Mouse (Mus musculus) lung, adult 18-20 months (tissue): ENCODE results near the gene Slirp.

Experiments
- DNase-seq, 2 experiments: peaks; one replicate each; pipeline ENCODE4 v3.0.0; 2022; ENCODE audit warnings: mixed read lengths in 2 of 2

The Slirp gene

GRCm38 (mm10) chr12:87443700-87444122 lies at the start of gene Slirp, which contains the start of gene Alkbh1:
Gene Slirp (plus strand): TSS chr12:87443896.
Gene Alkbh1 (minus strand): TSS chr12:87444017.
- peak; percentile 89 to 91 for DNase-seq

- no peak for DNase-seq
Measured at GRCm38 (mm10) chr12:87394316-87394715, 49.4 kb upstream of the Slirp start.

- DNase-seq: no peak
Measured at GRCm38 (mm10) chr12:87397126-87397525, 46.6 kb upstream of the Slirp start.

- DNase-seq: no peak
Measured at GRCm38 (mm10) chr12:87397811-87398417, 45.8 kb upstream of the Slirp start.

- DNase-seq: no peak
Measured at GRCm38 (mm10) chr12:87399119-87399819, 44.4 kb upstream of the Slirp start.

GRCm38 (mm10) chr12:87401883-87402282 lies 41.8 kb upstream of the Slirp start:
- DNase-seq: no peak

- no peak for DNase-seq
Measured at GRCm38 (mm10) chr12:87405165-87405564, 38.5 kb upstream of the Slirp start.

- peak; percentile 46 to 71 for DNase-seq
Measured at GRCm38 (mm10) chr12:87405721-87406120, 38.0 kb upstream of the Slirp start.

GRCm38 (mm10) chr12:87407869-87408605 lies 35.7 kb upstream of the Slirp start:
- DNase-seq: peak; percentile 81 to 83

- no peak for DNase-seq
Measured at GRCm38 (mm10) chr12:87409123-87409522, 34.6 kb upstream of the Slirp start.

- no peak for DNase-seq
Measured at GRCm38 (mm10) chr12:87410999-87411398, 32.7 kb upstream of the Slirp start.

GRCm38 (mm10) chr12:87413179-87413790 lies 30.4 kb upstream of the Slirp start:
- DNase-seq: peak; percentile 66 to 74

- no peak for DNase-seq
Measured at GRCm38 (mm10) chr12:87415358-87415757, 28.3 kb upstream of the Slirp start.

GRCm38 (mm10) chr12:87416690-87417089 lies 27.0 kb upstream of the Slirp start:
- DNase-seq: peak; percentile 53 to 67

GRCm38 (mm10) chr12:87418921-87419320 lies 24.8 kb upstream of the Slirp start:
- no peak for DNase-seq

- no peak for DNase-seq
Measured at GRCm38 (mm10) chr12:87419974-87420485, 23.7 kb upstream of the Slirp start.

GRCm38 (mm10) chr12:87421708-87422507 lies 21.8 kb upstream of the Slirp start:
- DNase-seq: no peak

GRCm38 (mm10) chr12:87423700-87424099 lies 20.0 kb upstream of the Slirp start:
- DNase-seq: no peak

GRCm38 (mm10) chr12:87424516-87424915 lies 19.2 kb upstream of the Slirp start:
- DNase-seq: no peak

GRCm38 (mm10) chr12:87426354-87427031 lies 17.2 kb upstream of the Slirp start:
- no peak for DNase-seq

- DNase-seq: no peak
Measured at GRCm38 (mm10) chr12:87428295-87428694, 15.4 kb upstream of the Slirp start.
